Mouse (Mus musculus) E14TG2a.4 (cell line): ENCODE results near the gene Tmem59l.

ENCODE experiments used
- CTCF ChIP-seq: conservative IDR thresholded peaks from 2 replicates; pipeline ENCODE4 v1.5.1; 2014; ENCODE audit warnings: low read length
- POU5F1 ChIP-seq: IDR thresholded peaks from 2 replicates; pipeline ENCODE4 v1.6.1; 2014; ENCODE audit warnings: low read length, borderline replicate concordance

DNA sequence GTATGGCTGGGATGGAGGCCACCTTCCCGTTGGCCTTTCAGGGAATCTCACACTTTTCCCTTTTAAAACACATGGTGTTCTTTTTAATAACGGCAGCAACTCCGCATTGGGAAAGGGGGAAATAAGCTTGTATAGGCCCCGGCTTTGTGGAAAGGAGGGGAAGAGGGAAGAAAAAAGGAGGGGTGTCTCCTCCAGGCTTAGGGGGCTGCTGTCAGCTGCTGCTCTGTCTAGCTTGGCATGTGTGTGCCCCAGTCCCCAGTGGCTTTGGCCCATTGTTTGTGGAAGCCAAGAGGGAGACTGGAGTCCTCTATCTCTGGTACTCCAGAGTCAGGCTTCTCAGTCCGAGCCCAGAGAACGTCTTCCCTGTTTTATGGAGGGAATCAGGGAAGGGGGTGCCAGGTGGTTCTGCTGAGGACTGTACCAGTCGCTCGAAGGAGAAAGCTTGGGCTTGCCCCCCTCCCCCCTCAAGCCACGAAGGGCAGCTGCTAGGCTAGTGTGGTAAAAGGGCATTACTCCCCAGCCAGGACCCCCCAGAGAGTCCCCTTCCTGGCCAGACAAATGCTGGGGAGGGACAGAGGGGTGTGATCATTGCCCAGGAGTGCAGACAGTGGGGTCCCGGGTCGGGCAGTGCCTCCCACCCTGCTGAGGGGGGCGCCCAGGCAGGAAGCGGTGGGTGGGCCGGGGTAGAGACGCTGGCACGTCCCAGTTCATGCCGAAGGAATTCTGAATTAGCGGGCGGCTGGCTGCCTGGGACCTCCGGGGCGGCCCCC is 8.0 kb upstream of the Tmem59l start:
- TF ChIP-seq CTCF (no peak), POU5F1 (no peak)
